Mouse (Mus musculus) cerebral cortex, adult 2 months (tissue): Measurements from ENCODE around the gene Exoc3l2.

Experiments used
- WGBS: fragments of 180-500 bp; shearing (Covaris S2); methylation state at CpG from one replicate; pipeline ENCODE4 v1.1.7; 2018; 5-methylcytosine and 5-hydroxymethylcytosine counted together

The Exoc3l2 gene

GRCm38 (mm10) chr7:19456628-19457027, 6.5 kb upstream of the Exoc3l2 start:
- WGBS = 67% methylated on average over 7 of the region's 7 CpGs

GRCm38 (mm10) chr7:19457414-19458071, 5.6 kb upstream of the Exoc3l2 start:
- 3% methylated on average over 14 of the region's 14 CpGs for WGBS

GRCm38 (mm10) chr7:19458072-19458486, 5.1 kb upstream of the Exoc3l2 start:
- WGBS = under 1% methylated on average over 31 of the region's 31 CpGs

- 3% methylated on average over 34 of the region's 42 CpGs for WGBS
Observed at GRCm38 (mm10) chr7:19458591-19459111, 4.5 kb upstream of the Exoc3l2 start, which contains the start of gene Mark4. Gene Mark4, minus strand, starts transcription at chr7:19458821.

- 19% methylated on average over 6 of the region's 6 CpGs for WGBS
Observed at GRCm38 (mm10) chr7:19459144-19459870, 3.8 kb upstream of the Exoc3l2 start.

GRCm38 (mm10) chr7:19460500-19460899, 2.6 kb upstream of the Exoc3l2 start:
- 96% methylated on average over 1 of the region's 1 CpGs for WGBS

- WGBS = 8% methylated on average over 6 of the region's 6 CpGs
Observed at GRCm38 (mm10) chr7:19461488-19461887, 1.6 kb upstream of the Exoc3l2 start.

- 73% methylated on average over 4 of the region's 4 CpGs for whole genome bisulfite sequencing
Observed at GRCm38 (mm10) chr7:19462443-19462842, 688 bp upstream of the Exoc3l2 start.

GRCm38 (mm10) chr7:19464367-19465307, 1.5 kb downstream of the Exoc3l2 start:
- 45% methylated on average over 22 of the region's 22 CpGs for WGBS

GRCm38 (mm10) chr7:19466602-19467145, 3.5 kb downstream of the Exoc3l2 start:
- WGBS = 75% methylated on average over 5 of the region's 5 CpGs

GRCm38 (mm10) chr7:19467638-19468037, 4.5 kb downstream of the Exoc3l2 start:
- WGBS = 43% methylated on average over 6 of the region's 6 CpGs

- WGBS = 63% methylated on average over 12 of the region's 12 CpGs
Observed at GRCm38 (mm10) chr7:19468279-19468678, 5.1 kb downstream of the Exoc3l2 start.

GRCm38 (mm10) chr7:19469404-19469803, 6.3 kb downstream of the Exoc3l2 start:
- WGBS = 24% methylated on average over 23 of the region's 23 CpGs

GRCm38 (mm10) chr7:19470308-19470707, 7.2 kb downstream of the Exoc3l2 start:
- WGBS = 33% methylated on average over 14 of the region's 14 CpGs

GRCm38 (mm10) chr7:19472403-19472802, 9.3 kb downstream of the Exoc3l2 start:
- 34% methylated on average over 4 of the region's 4 CpGs for WGBS

GRCm38 (mm10) chr7:19473875-19474443, 10.8 kb downstream of the Exoc3l2 start:
- WGBS = under 1% methylated on average over 88 of the region's 89 CpGs

GRCm38 (mm10) chr7:19477084-19477483, 14.0 kb downstream of the Exoc3l2 start:
- WGBS = 78% methylated on average over 2 of the region's 2 CpGs

GRCm38 (mm10) chr7:19477624-19478384, 14.7 kb downstream of the Exoc3l2 start:
- 48% methylated on average over 14 of the region's 14 CpGs for WGBS

- 83% methylated on average over 8 of the region's 8 CpGs for WGBS
Observed at GRCm38 (mm10) chr7:19483281-19483680, 20.1 kb downstream of the Exoc3l2 start.

GRCm38 (mm10) chr7:19485488-19485887, 22.4 kb downstream of the Exoc3l2 start:
- WGBS = 93% methylated on average over 1 of the region's 1 CpGs
